Mouse (Mus musculus) cerebellum, adult 11-12 months (tissue): Measurements from ENCODE around the gene Hhatl.

ENCODE experiments used
- DNase-seq: peaks from one replicate; pipeline ENCODE4 v3.0.0; 2022

Gene Hhatl

GRCm38 (mm10) chr9:121791757-121792521, at the start of gene Hhatl:
Gene Hhatl, minus strand, starts transcription at chr9:121792507.
- DNase-seq: no peak

- DNase-seq: no peak
These were observed 47.3 kb upstream of the Hhatl start for GRCm38 (mm10) chr9:121839622-121839965.

- no peak for DNase-seq
These were observed 46.7 kb upstream of the Hhatl start, which contains the start of gene Ccdc13 for GRCm38 (mm10) chr9:121838829-121839621. Gene Ccdc13, minus strand, starts transcription at chr9:121839461.

- no peak for DNase-seq
These were observed 45.7 kb upstream of the Hhatl start for GRCm38 (mm10) chr9:121838008-121838407.

GRCm38 (mm10) chr9:121833825-121834224, 41.5 kb upstream of the Hhatl start:
- DNase-seq: no peak

- DNase-seq: peak; percentile 74
These were observed 38.6 kb upstream of the Hhatl start for GRCm38 (mm10) chr9:121830956-121831293.

GRCm38 (mm10) chr9:121830243-121830955, 38.1 kb upstream of the Hhatl start:
- peak; percentile 58 for DNase-seq

GRCm38 (mm10) chr9:121829270-121829992, 37.1 kb upstream of the Hhatl start:
- peak; percentile 7 for DNase-seq

- DNase-seq: peak; percentile 26
These were observed 36.0 kb upstream of the Hhatl start for GRCm38 (mm10) chr9:121828314-121828713.

GRCm38 (mm10) chr9:121826356-121826755, 34.0 kb upstream of the Hhatl start:
- no peak for DNase-seq

GRCm38 (mm10) chr9:121823991-121824390, 31.7 kb upstream of the Hhatl start:
- peak; percentile 57 for DNase-seq

GRCm38 (mm10) chr9:121823051-121823450, 30.7 kb upstream of the Hhatl start:
- DNase-seq: peak; percentile 89

GRCm38 (mm10) chr9:121822585-121822991, 30.3 kb upstream of the Hhatl start:
- peak; percentile 66 for DNase-seq

GRCm38 (mm10) chr9:121820765-121821164, 28.5 kb upstream of the Hhatl start:
- no peak for DNase-seq

GRCm38 (mm10) chr9:121819771-121820471, 27.6 kb upstream of the Hhatl start:
- peak; percentile 88 for DNase-seq

- DNase-seq: peak; percentile 68
These were observed 26.9 kb upstream of the Hhatl start for GRCm38 (mm10) chr9:121819073-121819770.

GRCm38 (mm10) chr9:121815183-121815582, 22.9 kb upstream of the Hhatl start:
- DNase-seq: no peak

GRCm38 (mm10) chr9:121810081-121810821, 17.9 kb upstream of the Hhatl start:
- DNase-seq: peak; percentile 68

- DNase-seq: no peak
These were observed 16.2 kb upstream of the Hhatl start for GRCm38 (mm10) chr9:121808511-121808910.

- DNase-seq: no peak
These were observed 15.6 kb upstream of the Hhatl start for GRCm38 (mm10) chr9:121807947-121808346.

- no peak for DNase-seq
These were observed 15.2 kb upstream of the Hhatl start for GRCm38 (mm10) chr9:121807546-121807945.
